In genomic region chr2:91053181-91053933, GRCm38 (mm10) we compare ENCODE assay signal across 8 mouse cellular contexts. TPM values are rescaled to one million over a fixed set of nuclear protein-coding genes. Genes with fewer than 3 reads are reported as not detected.
DNase-seq lines count a peak whose midpoint lies in the region; ATAC-seq and TF ChIP-seq lines count a peak whose summit lies in the region.

No protein-coding gene starts in this region.

- H3K9ac ChIP-seq in kidney, embryonic 15.5 days: peak overlapping the region; percentile 80; the same call in 1 of the 2 replicates
- peak overlapping the region; percentile 85 for H3K9ac ChIP-seq in hindbrain, embryonic 13.5 days
- H3K9ac ChIP-seq in midbrain, embryonic 13.5 days (replicated peaks): peak overlapping the region; percentile 66

- in situ Hi-C loops in Patski (cut with MboI; ENCODE audit: low pct_unique_long_range_greater_than_20kb): no loop called here

- H3K4me2 ChIP-seq in kidney, embryonic 15.5 days: peak overlapping the region; percentile 84
- H3K4me2 ChIP-seq in hindbrain, embryonic 13.5 days: peak overlapping the region; percentile 99
- peak overlapping the region; percentile 97 for H3K4me2 ChIP-seq in midbrain, embryonic 13.5 days (replicated peaks)

- peaks cover 15% of the 10 kb centered on the region for H3K4me1 ChIP-seq in kidney, embryonic 15.5 days
- H3K4me1 ChIP-seq in hindbrain, embryonic 13.5 days (replicated peaks): peaks cover 20% of the 10 kb centered on the region
- H3K4me1 ChIP-seq in midbrain, embryonic 13.5 days (replicated peaks): peaks cover 21% of the 10 kb centered on the region

- peaks cover 37% of the 10 kb centered on the region for H3K36me3 ChIP-seq in kidney, embryonic 15.5 days
- H3K36me3 ChIP-seq in hindbrain, embryonic 13.5 days: peaks cover 31% of the 10 kb centered on the region
- H3K36me3 ChIP-seq in midbrain, embryonic 13.5 days: peaks cover 36% of the 10 kb centered on the region

- TF ChIP-seq CTCF in Patski (IDR thresholded peaks at IDR 0.05): no peak

- 0% methylated on average over 6 of the region's 6 CpGs for whole genome bisulfite sequencing in kidney, embryonic 15.5 days
- under 1% methylated on average over 6 of the region's 6 CpGs for WGBS in hindbrain, embryonic 13.5 days
- 0% methylated on average over 6 of the region's 6 CpGs for WGBS in midbrain, embryonic 13.5 days

- POLR2A ChIA-PET in Patski (lab: Charles Lee): interaction anchor here (0.7 to 1.1 kb wide), 2 partner anchors 11 to 94 kb away, joined by 3 to 7 read pairs; no protein-coding TSS in a partner anchor

- H3K27me3 ChIP-seq in kidney, embryonic 15.5 days: no peaks in the 10 kb centered on the region
- no peaks in the 10 kb centered on the region for H3K27me3 ChIP-seq in Patski
- no peaks in the 10 kb centered on the region for H3K27me3 ChIP-seq in hindbrain, embryonic 13.5 days
- no peaks in the 10 kb centered on the region for H3K27me3 ChIP-seq in midbrain, embryonic 13.5 days

- no peak for DNase-seq in kidney, postnatal 36 days
- no peak for DNase-seq in Patski (ENCODE audit: low read depth, low spot score)
- DNase-seq in gastrocnemius, postnatal 10 days: no peak
- no peak for DNase-seq in right cerebral cortex, postnatal 25 days

- ATAC-seq in kidney, embryonic 15.5 days (replicated peaks; ENCODE audit: low FRiP score): peak; percentile 71
- peak; percentile 32 for ATAC-seq in Patski
- peak; percentile 75; the same call in 1 of the 2 replicates for ATAC-seq in hindbrain, embryonic 13.5 days (ENCODE audit: low FRiP score)
- ATAC-seq in midbrain, embryonic 13.5 days: peak; percentile 80
- ATAC-seq in megakaryocyte-erythroid progenitor cell, adult 5-6 weeks (replicated peaks; ENCODE audit: low FRiP score, low TSS enrichment, poor library complexity, severe bottlenecking): no peak

- peak overlapping the region; percentile 89; the same call in 1 of the 2 replicates for H3K27ac ChIP-seq in kidney, embryonic 15.5 days
- H3K27ac ChIP-seq in hindbrain, embryonic 13.5 days: 0 out of 2 replicates have a peak overlapping the region, but pooled peaks have one; percentile 94
- H3K27ac ChIP-seq in midbrain, embryonic 13.5 days: no peak overlapping the region; the same call in 1 of the 2 replicates

- H3K4me3 ChIP-seq in kidney, embryonic 15.5 days (replicated peaks): peak overlapping the region; percentile 91
- H3K4me3 ChIP-seq in hindbrain, embryonic 13.5 days: peak overlapping the region; percentile 79
- peak overlapping the region; percentile 71 for H3K4me3 ChIP-seq in midbrain, embryonic 13.5 days (replicated peaks)

- no peaks in the 10 kb centered on the region for H3K9me3 ChIP-seq in kidney, embryonic 15.5 days (replicated peaks)
- no peaks in the 10 kb centered on the region for H3K9me3 ChIP-seq in hindbrain, embryonic 13.5 days
- H3K9me3 ChIP-seq in midbrain, embryonic 13.5 days: no peaks in the 10 kb centered on the region

- CTCF ChIA-PET in Patski (lab: Charles Lee): interaction anchor here (0.7 to 1.6 kb wide), 9 partner anchors 8 to 186 kb away, joined by 3 to 5 read pairs (median 4); no protein-coding TSS in a partner anchor

RNA-seq across cellular contexts. Expression of gene Psmc3, which starts 0.5 kb away (rescaled TPM):
- 307 and 315 TPM in 2 replicates for polyA plus RNA-seq in kidney, embryonic 15.5 days (2015; fragmentation: Nextera tagmentation; extraction: Ambion mirVana)
- polyA plus RNA-seq in Patski (2021): 276 TPM
- 238 and 241 TPM in 2 replicates for polyA plus RNA-seq in hindbrain, embryonic 13.5 days (2015; fragmentation: Nextera tagmentation; extraction: Ambion mirVana)
- polyA plus RNA-seq in midbrain, embryonic 13.5 days (2015; fragmentation: Nextera tagmentation; extraction: Ambion mirVana): 251 and 254 TPM in 2 replicates
- 100 to 1,000 TPM; 336 to 337 TPM for total RNA-seq in gastrocnemius, postnatal 10 days (2021)
- 172 and 200 TPM in 2 replicates for total RNA-seq in megakaryocyte-erythroid progenitor cell, adult 5-6 weeks (2014; fragmentation: Nextera tagmentation)
- total RNA-seq in megakaryocyte-erythroid progenitor cell, adult 5-6 weeks (2017): 297 and 355 TPM in 2 replicates

RNA-seq across cellular contexts. Expression of gene Slc39a13, which starts 16.9 kb away (rescaled TPM):
- polyA plus RNA-seq in kidney, embryonic 15.5 days (2015; fragmentation: Nextera tagmentation; extraction: Ambion mirVana): 41.2 and 48.5 TPM in 2 replicates
- polyA plus RNA-seq in Patski (2021): 148 TPM
- polyA plus RNA-seq in hindbrain, embryonic 13.5 days (2015; fragmentation: Nextera tagmentation; extraction: Ambion mirVana): 28.1 and 29.4 TPM in 2 replicates
- 25.0 and 29.4 TPM in 2 replicates for polyA plus RNA-seq in midbrain, embryonic 13.5 days (2015; fragmentation: Nextera tagmentation; extraction: Ambion mirVana)
- total RNA-seq in gastrocnemius, postnatal 10 days (2021): 10 to 100 TPM; 27.8 to 40.8 TPM
- total RNA-seq in megakaryocyte-erythroid progenitor cell, adult 5-6 weeks (2014; fragmentation: Nextera tagmentation): 18.9 and 21.3 TPM in 2 replicates
- 6.4 and 10.6 TPM in 2 replicates for total RNA-seq in megakaryocyte-erythroid progenitor cell, adult 5-6 weeks (2017)

RNA-seq across cellular contexts. Expression of gene Rapsn, which starts 17.9 kb away (rescaled TPM):
- polyA plus RNA-seq in kidney, embryonic 15.5 days (2015; fragmentation: Nextera tagmentation; extraction: Ambion mirVana): 2.7 and 3.4 TPM in 2 replicates
- polyA plus RNA-seq in Patski (2021): 1.2 TPM
- polyA plus RNA-seq in hindbrain, embryonic 13.5 days (2015; fragmentation: Nextera tagmentation; extraction: Ambion mirVana): 0.99 and 1.6 TPM in 2 replicates
- 0.48 and 0.54 TPM in 2 replicates for polyA plus RNA-seq in midbrain, embryonic 13.5 days (2015; fragmentation: Nextera tagmentation; extraction: Ambion mirVana)
- total RNA-seq in gastrocnemius, postnatal 10 days (2021): 10 to 100 TPM; 32.5 to 32.8 TPM
- total RNA-seq in megakaryocyte-erythroid progenitor cell, adult 5-6 weeks (2014; fragmentation: Nextera tagmentation): not detected in 2 replicates
- 0.80 TPM in 1 of 2 replicates, not detected in the other for total RNA-seq in megakaryocyte-erythroid progenitor cell, adult 5-6 weeks (2017)

RNA-seq across cellular contexts. Expression of gene Spi1, which starts 28.8 kb away (rescaled TPM):
- polyA plus RNA-seq in kidney, embryonic 15.5 days (2015; fragmentation: Nextera tagmentation; extraction: Ambion mirVana): 4.7 and 5.4 TPM in 2 replicates
- polyA plus RNA-seq in Patski (2021): 1.1 TPM
- 3.5 and 3.9 TPM in 2 replicates for polyA plus RNA-seq in hindbrain, embryonic 13.5 days (2015; fragmentation: Nextera tagmentation; extraction: Ambion mirVana)
- polyA plus RNA-seq in midbrain, embryonic 13.5 days (2015; fragmentation: Nextera tagmentation; extraction: Ambion mirVana): 1.8 and 3.0 TPM in 2 replicates
- total RNA-seq in gastrocnemius, postnatal 10 days (2021): 1 to 10 TPM; 3.2 to 6.4 TPM
- 5.9 and 10.4 TPM in 2 replicates for total RNA-seq in megakaryocyte-erythroid progenitor cell, adult 5-6 weeks (2014; fragmentation: Nextera tagmentation)
- total RNA-seq in megakaryocyte-erythroid progenitor cell, adult 5-6 weeks (2017): 3.7 and 8.8 TPM in 2 replicates
